Mouse (Mus musculus) lung, postnatal 25 days (tissue): ENCODE measurements at regions not wholly inside any gene's neighbourhood (a gene's known extent, or its start where the extent isn't known, plus 50 kb on each side); places are given as distances from the start of the nearest gene placed in this dataset.
A peak's percentile ranks its signal among the peaks of the same experiment; 100 is the strongest.

ENCODE experiments used
- DNase-seq: peaks from one replicate; pipeline ENCODE4 v3.0.0; 2022; ENCODE audit warnings: low spot score

DNA sequence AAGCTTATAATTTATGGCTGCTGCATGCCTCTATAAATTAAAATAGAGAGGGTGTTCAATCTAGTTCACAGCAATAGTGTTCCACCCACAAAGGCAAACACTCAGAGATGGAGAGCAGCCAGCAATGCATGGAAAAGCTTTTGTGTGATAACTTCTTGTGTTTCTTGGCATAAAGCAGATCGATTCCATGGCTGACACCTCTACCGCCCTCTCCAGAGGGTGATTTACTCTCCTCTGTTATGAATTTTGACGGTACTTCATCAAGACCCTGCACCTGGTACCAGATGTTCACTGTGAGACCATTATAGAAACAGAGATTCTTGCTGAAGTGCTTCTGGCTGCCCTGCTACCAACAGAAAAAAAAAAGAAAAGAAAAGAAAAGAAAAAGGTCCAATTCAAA is 54.1 kb upstream of the Btc start:
- DNase-seq: no peak

DNA sequence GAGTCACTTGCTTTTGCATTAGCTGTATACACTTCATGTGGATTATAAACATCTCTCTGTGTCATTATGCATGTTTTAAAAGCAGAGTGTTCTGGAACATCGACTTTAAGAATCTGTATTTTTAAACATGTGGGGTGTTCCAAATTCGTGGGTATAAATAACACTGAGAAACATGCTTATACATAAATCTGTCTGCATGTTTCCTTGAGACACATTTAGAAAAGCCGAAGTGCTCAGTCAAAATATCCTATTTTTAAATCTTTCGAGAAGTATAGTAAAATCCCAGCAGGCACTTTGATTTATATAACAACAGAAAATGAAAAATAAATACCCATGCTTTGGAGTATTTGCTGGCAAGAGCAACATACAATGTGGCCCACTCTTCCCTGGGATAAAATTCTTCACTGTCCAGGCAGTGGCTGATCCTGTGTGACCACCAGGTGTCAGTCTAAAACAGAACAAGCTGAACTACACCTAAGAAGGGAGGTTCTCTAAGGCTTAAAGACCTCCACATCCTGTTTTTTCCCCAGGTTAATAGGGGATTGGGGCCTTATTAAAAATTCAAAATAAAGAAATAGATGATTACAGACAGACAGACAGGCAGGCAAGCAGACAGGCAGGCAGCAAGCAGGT is 52.4 kb upstream of the Parm1 start:
- peak; percentile 7 for DNase-seq
